Mouse (Mus musculus): ENCODE data around the gene Dclk1.

Gene Dclk1

GRCm38 (mm10) chr3:55520240-55521180 lies 278.3 kb downstream of the Dclk1 start:
- no peak for DNase-seq

- DNase-seq: no peak
These were observed 279.6 kb downstream of the Dclk1 start for GRCm38 (mm10) chr3:55521776-55522175.

DNA sequence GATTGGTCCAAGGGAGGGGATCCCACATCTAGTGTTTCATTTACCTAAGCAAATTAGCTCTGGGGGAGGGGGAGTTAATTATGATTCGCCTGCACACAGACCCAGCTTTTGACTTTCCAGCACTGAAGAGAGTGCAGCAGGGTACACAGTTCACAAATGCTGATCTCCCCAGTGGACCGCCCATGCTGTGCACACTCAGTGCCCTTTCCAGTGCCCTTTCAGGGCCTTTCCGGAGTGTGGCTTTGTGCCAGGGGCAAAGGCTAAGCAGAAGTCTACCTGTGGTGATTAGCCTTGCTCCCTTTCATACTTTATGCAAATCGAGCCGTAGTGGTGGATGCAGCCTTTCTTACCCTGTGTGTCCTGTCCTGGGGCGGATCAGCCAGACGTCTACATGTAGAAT lies 281.1 kb downstream of the Dclk1 start:
- no peak for DNase-seq

- DNase-seq: no peak
These were observed 281.7 kb downstream of the Dclk1 start for GRCm38 (mm10) chr3:55523735-55524477.

DNA sequence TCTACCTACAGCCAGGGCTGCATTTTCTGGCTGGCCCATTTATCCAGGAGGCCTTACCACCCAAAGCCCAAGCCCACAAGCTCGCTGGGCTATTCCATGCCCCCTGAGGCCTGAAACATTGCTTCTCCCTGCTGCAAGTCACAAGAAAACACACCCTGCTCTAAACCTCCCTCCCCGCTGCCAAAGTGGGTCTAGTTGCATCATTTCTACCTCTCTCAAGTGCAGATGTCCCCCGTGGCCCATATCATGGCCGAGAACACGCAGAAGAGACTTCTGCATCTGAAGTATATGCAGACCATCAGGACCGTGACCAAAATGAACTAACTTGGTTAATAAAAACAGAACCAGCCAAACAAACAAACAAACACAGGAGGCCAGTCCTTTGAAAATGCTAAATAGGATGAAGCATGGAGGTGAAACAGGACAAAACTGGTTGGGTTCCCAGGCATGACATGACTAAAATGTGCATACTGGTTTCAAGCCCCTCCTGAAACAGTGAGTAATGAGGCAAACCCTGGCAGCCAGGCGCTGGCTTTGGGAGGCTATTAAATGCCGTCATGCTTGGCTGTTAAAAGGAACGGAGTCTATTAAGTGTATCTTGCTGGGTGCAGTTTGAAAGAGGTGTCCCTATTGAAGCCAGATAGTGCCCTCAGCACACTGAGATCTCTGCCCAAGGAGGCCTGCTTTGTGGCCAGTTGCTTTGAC lies 282.5 kb downstream of the Dclk1 start:
- no peak for DNase-seq

DNA sequence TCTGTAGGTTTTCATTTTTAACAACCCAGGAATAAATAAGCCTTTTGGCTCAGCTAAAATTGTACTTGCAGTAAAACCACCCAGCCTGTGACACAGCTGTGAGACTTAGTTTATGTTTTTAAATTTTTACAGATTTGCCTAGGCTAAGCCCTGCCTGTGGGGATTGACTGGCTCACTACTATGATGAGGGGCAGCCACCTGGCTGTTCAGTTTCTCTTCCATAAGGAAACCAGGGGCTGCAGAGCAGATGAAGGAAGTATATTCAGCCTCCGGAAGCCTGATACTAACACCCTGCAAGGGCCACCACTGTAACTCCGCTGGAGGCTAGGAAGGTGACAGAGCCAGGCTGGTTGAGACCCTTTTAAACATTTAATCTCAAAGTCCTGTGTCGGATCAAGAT lies 284.3 kb downstream of the Dclk1 start:
- DNase-seq: no peak

DNA sequence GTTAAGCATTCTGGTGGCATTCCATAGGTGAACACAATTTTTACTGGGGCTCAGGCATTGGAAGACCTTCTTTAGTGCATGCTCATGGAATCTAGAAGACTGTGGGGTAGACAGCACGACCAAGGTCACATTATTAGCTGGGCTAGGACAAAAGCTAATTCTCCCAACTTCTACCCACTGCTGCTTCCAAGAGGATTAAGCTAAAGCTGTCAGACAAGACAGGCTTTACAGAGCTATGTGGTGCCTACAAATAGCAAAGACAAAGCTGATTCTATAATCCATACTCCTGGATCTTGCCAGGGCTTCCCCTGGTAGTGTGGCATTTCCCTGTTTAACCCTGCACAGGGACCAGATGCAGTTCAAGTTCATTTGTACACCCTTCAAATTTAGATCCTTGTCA lies 285.4 kb downstream of the Dclk1 start:
- no peak for DNase-seq

GRCm38 (mm10) chr3:55528012-55528411 lies 285.8 kb downstream of the Dclk1 start:
- DNase-seq: no peak

DNA sequence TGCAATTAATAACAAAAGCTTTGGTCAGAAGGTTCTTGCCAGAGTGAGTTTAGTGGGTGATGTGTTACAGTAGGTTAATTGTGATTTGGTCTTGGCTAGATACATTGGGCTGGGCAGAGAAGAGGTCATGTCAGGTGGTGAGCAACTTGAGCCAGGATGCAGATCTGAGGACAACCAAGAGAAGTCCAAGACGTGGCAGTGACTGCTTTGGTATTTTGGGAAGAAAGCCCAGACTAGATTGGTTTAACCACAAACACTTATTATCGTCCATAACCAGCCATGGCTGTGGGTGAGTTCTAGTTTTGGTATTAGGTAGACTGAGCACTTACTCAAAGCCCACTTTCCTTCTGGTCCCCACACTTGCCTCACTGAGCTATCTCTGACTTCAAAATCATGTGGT lies 287.2 kb downstream of the Dclk1 start:
- DNase-seq: no peak

DNA sequence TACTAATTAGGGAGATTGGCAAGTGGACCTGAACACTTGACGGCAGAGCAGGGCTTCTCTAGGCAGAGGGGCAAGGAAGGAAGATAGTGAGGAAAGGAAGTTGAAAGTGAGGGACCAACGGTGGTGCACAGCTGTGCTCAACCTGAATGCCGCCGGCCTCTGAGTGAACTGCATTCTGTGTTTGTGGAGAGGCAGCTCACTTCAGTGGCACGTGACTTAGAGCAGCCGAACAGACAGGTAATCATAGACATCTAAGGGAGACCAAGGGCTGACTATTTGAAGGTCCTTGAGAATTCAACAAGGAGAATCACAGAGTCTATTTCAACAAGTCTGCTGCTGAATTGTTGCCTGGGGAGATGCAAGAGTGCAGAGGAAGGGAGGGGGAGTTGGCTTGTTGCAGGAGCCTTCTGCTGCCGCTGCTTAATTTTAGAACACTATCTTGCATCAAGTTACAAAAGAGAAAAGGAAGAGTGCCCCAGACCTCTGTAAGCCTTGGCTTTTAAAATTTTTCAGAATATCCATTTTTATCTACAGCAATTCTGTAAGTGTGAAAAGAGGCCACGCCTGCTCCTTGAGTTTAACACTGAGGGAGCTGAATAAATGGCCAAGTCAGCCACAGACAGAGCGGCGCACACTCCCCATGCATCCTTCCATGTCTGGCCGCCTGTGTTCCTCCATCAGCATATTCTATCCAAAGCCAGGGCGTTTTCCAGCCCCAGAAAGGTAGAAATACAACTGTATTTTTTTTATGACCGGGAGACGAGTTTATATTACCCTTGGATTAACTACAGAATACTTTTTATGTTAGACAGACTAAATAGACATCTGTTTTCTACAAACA lies 289.3 kb downstream of the Dclk1 start:
- DNase-seq: no peak

DNA sequence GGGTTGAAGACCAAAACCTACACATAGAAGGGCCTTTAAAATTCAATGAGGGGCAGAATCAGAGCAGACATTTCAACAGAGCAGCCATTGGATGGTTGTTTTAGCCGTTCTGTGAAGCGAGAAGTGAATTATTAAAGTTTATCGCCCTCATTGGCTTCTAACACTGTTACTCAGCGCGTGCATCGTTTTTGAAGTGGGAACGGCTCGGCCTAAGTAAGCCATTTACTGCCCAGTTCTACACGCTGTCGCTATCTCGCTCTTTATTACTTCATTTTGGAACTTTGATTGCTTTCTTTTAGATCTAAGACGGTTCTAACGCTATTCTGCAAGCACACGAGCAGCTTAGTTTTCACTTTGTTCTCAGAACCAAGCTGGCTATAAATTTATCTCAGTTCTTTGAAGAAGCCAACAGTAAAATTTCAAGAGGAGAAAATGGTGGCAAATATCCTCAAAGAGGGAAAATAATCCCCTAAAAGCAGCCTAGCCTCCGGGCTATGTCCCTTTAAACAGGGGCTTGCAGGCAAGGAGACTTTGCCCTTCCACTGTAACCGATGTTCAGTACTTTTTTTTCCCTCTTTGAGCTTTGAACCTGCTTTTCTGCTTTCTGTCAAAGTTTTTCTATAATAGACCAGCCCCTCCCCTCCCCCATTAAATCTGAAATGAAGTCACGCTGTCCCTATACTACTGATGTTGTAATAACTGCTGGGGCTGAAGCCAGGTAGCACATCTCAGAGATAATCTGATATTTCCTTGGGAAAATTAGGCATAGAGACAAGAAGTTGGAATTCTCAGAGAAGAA lies 290.2 kb downstream of the Dclk1 start:
- DNase-seq: no peak

- no peak for DNase-seq
These were observed 293.5 kb downstream of the Dclk1 start for GRCm38 (mm10) chr3:55535591-55536200.

GRCm38 (mm10) chr3:55536901-55537300 lies 294.7 kb downstream of the Dclk1 start:
- no peak for DNase-seq

DNA sequence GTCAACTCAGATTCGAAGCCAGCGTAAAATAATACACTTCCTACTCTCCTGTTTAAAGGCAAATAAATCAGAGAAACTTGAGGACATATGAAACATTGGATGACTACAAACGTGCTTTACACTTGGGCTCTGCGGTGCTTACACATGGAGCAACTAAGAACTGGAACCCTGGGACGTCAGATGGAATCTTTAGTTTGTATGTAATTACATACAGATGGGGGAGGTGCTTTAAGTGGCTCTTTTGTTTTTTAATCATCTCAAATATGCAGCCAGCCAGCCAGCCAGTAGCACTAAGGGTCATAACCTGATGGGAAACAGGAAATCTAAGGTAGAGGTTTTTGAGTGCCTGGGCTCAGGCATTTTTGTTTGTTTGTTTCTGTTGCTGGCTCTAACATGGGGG lies 295.6 kb downstream of the Dclk1 start:
- DNase-seq: no peak

DNA sequence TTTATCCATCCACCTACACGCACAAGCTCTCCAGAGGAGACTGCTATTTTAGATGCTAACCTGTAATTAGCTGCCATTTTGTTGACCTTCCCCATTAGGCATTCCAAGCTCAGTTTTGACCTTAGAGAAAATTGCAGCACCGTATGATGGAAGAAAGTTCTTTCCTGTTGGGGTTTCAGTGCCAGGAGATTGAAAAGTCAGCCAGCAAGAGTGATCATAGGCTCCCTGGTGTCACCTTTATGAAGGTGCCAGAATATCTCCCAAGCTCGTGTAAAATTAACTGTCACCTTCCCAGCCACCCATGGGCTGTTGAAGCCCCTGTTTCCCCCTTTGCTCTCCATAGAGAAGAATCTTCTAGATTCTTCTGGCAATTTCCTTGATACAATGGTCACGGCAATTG lies 297.2 kb downstream of the Dclk1 start:
- no peak for DNase-seq

DNA sequence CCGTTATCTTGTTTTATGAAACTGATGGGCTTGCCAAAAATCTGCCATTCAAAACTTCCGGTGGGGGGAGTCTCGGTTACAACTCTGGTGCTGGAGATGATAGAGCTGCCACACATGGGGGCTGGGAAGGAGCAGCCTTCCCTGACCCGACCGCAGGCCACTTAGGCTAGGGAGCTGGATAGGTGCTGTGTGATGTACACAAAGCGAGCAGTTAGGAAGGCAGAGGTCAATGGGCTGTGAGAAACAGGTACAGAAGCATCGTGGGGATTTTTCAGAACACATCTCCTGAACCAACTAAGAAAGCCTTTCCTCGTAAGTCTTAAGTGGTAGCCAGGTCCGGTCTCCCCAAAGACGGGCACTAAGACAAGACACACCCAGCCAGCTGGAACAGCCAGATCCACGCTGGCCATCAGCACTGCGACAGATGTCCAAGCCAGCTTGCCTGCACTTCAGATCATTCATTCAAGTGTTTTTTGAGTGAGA lies 297.7 kb downstream of the Dclk1 start:
- DNase-seq: no peak

DNA sequence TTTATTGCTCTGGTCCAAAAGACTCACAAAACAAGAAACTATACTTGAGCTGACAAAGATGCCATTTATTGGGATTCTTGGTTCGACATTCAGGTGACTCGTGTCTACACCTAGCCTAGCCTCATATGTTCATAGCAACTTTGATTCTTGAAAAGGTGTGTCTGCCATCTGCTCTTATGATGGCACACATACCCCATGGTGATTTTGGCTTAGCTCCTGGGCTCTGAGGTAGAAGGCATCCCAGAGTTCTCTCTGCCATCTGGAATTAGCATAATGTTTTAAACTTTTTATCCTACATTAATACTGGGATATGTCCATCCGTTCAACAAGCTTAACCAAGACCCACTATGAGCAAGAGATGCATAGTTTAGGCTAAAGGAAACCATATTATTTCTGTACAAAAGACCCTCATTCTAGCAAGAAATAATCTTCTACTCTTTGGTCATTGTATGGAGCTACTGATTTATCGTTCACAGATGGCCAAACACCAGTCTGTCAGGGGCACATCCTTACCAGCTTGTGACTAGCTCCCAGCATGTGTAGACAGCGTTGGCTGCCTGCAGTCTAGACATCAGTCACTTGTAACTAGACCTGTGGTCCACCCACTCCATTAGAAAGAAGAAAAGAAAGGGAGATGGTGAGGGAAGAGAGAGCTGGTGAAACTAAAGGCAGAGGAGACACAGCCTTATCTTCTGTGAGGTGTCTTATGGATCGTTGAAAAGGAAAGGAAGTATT lies 298.4 kb downstream of the Dclk1 start:
- no peak for DNase-seq

- no peak for DNase-seq
These were observed 299.6 kb downstream of the Dclk1 start for GRCm38 (mm10) chr3:55541799-55542198.

GRCm38 (mm10) chr3:55542310-55542709 lies 300.1 kb downstream of the Dclk1 start:
- no peak for DNase-seq

DNA sequence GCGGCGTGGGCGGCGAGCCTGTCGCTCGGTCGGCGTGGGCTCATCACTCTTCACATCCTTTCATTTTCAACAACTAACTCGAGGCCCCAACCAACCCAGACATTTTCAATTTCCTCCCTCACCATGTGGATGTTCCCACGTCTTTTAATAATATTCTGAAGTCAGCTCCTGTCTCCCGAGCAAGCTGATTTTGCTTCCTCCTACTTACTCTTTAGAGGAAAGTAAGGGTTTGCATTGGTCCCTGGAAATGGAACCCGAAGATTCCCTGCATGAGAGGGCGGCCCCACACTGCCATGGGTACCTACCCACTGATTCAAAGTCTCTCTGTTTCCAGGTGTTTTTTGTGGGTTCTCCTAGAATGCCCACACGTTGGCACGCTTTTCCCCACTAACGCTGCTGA lies 300.8 kb downstream of the Dclk1 start:
- no peak for DNase-seq

All from thymus, adult 18-20 months (tissue).